ENCODE assay signal across 24 mouse cellular contexts in genomic region chr15:93504808-93505207, GRCm38 (mm10).
"Had no signal": no experiment of that assay in that cellular context is flagged by ENCODE, and none has a peak within 500 bp of the region (broad histone marks: within the 10 kb centered on the region; RNA-seq: fewer than 3 reads in every experiment).

No protein-coding gene starts in this region.

- H3K4me3 ChIP-seq: heart, adult 2 months; heart, embryonic 13.5 days; heart, embryonic 15.5 days; hindbrain, embryonic 13.5 days; hindbrain, embryonic 15.5 days; kidney, embryonic 15.5 days; limb, embryonic 13.5 days; limb, embryonic 15.5 days; liver, embryonic 12.5 days had no signal

- DNase-seq: forebrain, postnatal 0 days; gastrocnemius, postnatal 14 days; gastrocnemius, postnatal 36 days; heart, adult 11 months; heart, adult 2 months; heart, postnatal 14 days; heart, postnatal 36 days; kidney, adult 11 months; kidney, adult 2 months; kidney, adult 9 months; kidney, postnatal 14 days; kidney, postnatal 36 days had no signal

- H3K27ac ChIP-seq: heart, adult 2 months; heart, embryonic 13.5 days; heart, embryonic 15.5 days; hindbrain, embryonic 13.5 days; hindbrain, embryonic 15.5 days; hindbrain, postnatal 0 days; kidney, embryonic 15.5 days; kidney, postnatal 0 days; limb, embryonic 13.5 days; limb, embryonic 15.5 days; liver, embryonic 12.5 days; liver, embryonic 14.5 days had no signal

- ATAC-seq: forebrain, postnatal 0 days; hindbrain, postnatal 0 days; intestine, embryonic 16.5 days; liver, embryonic 12.5 days had no signal
